In genomic region chr10:98877855-98878254, GRCm38 (mm10) we compare ENCODE assay signal across 11 mouse cellular contexts. TPM values are rescaled to one million over a fixed set of nuclear protein-coding genes. Genes with fewer than 3 reads are reported as not detected.
DNase-seq lines count a peak whose midpoint lies in the region; ATAC-seq and TF ChIP-seq lines count a peak whose summit lies in the region.
"Had no signal": no experiment of that assay in that cellular context is flagged by ENCODE, and none has a peak within 500 bp of the region (broad histone marks: within the 10 kb centered on the region; RNA-seq: fewer than 3 reads in every experiment).

No protein-coding gene starts in this region.

- H3K9me3 ChIP-seq in liver, embryonic 12.5 days (replicated peaks), result no peaks in the 10 kb centered on the region
- no peaks in the 10 kb centered on the region for H3K9me3 ChIP-seq in intestine, embryonic 15.5 days
- H3K9me3 ChIP-seq in heart, embryonic 10.5 days, result no peaks in the 10 kb centered on the region
- no peaks in the 10 kb centered on the region for H3K9me3 ChIP-seq in forebrain, embryonic 16.5 days (ENCODE audit: control insufficient read depth, low read length)

- H3K4me3 ChIP-seq in bone marrow macrophage, adult 2 months (ENCODE audit: insufficient read depth, low read length), result no peak overlapping the region
- no peak overlapping the region for H3K4me3 ChIP-seq in liver, embryonic 12.5 days
- no peak overlapping the region for H3K4me3 ChIP-seq in intestine, embryonic 15.5 days (replicated peaks)
- H3K4me3 ChIP-seq in heart, embryonic 10.5 days, result no peak overlapping the region
- H3K4me3 ChIP-seq in forebrain, embryonic 16.5 days (replicated peaks; ENCODE audit: low read length), result no peak overlapping the region

- H3K9ac ChIP-seq in liver, embryonic 12.5 days, result peak overlapping the region; percentile 31; the same call in 1 of the 2 replicates
- no peak overlapping the region for H3K9ac ChIP-seq in intestine, embryonic 15.5 days
- no peak overlapping the region for H3K9ac ChIP-seq in forebrain, embryonic 16.5 days (replicated peaks; ENCODE audit: low read depth, low read length)
- H3K9ac ChIP-seq: lung, embryonic 14.5 days had no signal

- DNase-seq in lung, postnatal 36 days, result peak; percentile 47
- DNase-seq in lung, adult 18-20 months, result no peak
- peak; percentile 76 to 77 for DNase-seq in natural killer cell, adult 2 months (ENCODE audit: low spot score in 2 of 2)
- no peak for DNase-seq in heart, embryonic 10.5 days (ENCODE audit: low spot score)
- DNase-seq: gastrocnemius, postnatal 36 days; lung, embryonic 14.5 days had no signal

- TF ChIP-seq CTCF in bone marrow macrophage, adult 2 months (IDR thresholded peaks at IDR 0.05; ENCODE audit: low read depth, low read length), result no peak

- H3K4me1 ChIP-seq in bone marrow macrophage, adult 2 months (ENCODE audit: control insufficient read depth, insufficient read depth, low read length), result peaks cover 38% of the 10 kb centered on the region
- peaks cover 39% of the 10 kb centered on the region for H3K4me1 ChIP-seq in liver, embryonic 12.5 days
- H3K4me1 ChIP-seq in intestine, embryonic 15.5 days (replicated peaks), result no peaks in the 10 kb centered on the region
- H3K4me1 ChIP-seq in heart, embryonic 10.5 days, result no peaks in the 10 kb centered on the region
- no peaks in the 10 kb centered on the region for H3K4me1 ChIP-seq in forebrain, embryonic 16.5 days (replicated peaks; ENCODE audit: control insufficient read depth, insufficient read depth, low read length)

- ATAC-seq in liver, embryonic 12.5 days, result peak; percentile 71
- ATAC-seq in intestine, embryonic 15.5 days, result no peak
- no peak for ATAC-seq in forebrain, embryonic 16.5 days
- ATAC-seq: forebrain, embryonic 14.5 days had no signal

- TF ChIP-seq POLR2A in bone marrow macrophage, adult 2 months (IDR thresholded peaks at IDR 0.05; ENCODE audit: borderline replicate concordance, low read depth, low read length), result no peak

- H3K27ac ChIP-seq in bone marrow macrophage, adult 2 months (ENCODE audit: insufficient read depth, low read depth, low read length), result peak overlapping the region; percentile 70
- H3K27ac ChIP-seq in liver, embryonic 12.5 days, result no peak overlapping the region
- H3K27ac ChIP-seq in intestine, embryonic 15.5 days, result no peak overlapping the region
- no peak overlapping the region for H3K27ac ChIP-seq in heart, embryonic 10.5 days
- H3K27ac ChIP-seq in forebrain, embryonic 16.5 days (ENCODE audit: low read length), result no peak overlapping the region

- 60% methylated on average over 3 of the region's 3 CpGs for WGBS in liver, embryonic 12.5 days (ENCODE audit: insufficient replicate concordance)
- WGBS in intestine, embryonic 15.5 days, result 86% methylated on average over 3 of the region's 3 CpGs
- 70% methylated on average over 3 of the region's 3 CpGs for WGBS in heart, embryonic 10.5 days
- 59% methylated on average over 3 of the region's 3 CpGs for WGBS in forebrain, embryonic 16.5 days

- no peak overlapping the region for H3K4me2 ChIP-seq in liver, embryonic 12.5 days
- no peak overlapping the region for H3K4me2 ChIP-seq in intestine, embryonic 15.5 days (replicated peaks)
- no peak overlapping the region for H3K4me2 ChIP-seq in forebrain, embryonic 16.5 days (ENCODE audit: low read length)
- H3K4me2 ChIP-seq: lung, embryonic 14.5 days had no signal

- no peaks in the 10 kb centered on the region for H3K27me3 ChIP-seq in liver, embryonic 12.5 days (replicated peaks)
- no peaks in the 10 kb centered on the region for H3K27me3 ChIP-seq in intestine, embryonic 15.5 days (replicated peaks)
- no peaks in the 10 kb centered on the region for H3K27me3 ChIP-seq in heart, embryonic 10.5 days (ENCODE audit: insufficient read depth, poor library complexity, severe bottlenecking)
- H3K27me3 ChIP-seq in forebrain, embryonic 16.5 days (replicated peaks; ENCODE audit: control insufficient read depth, insufficient read depth, low read length), result no peaks in the 10 kb centered on the region

- no peaks in the 10 kb centered on the region for H3K36me3 ChIP-seq in liver, embryonic 12.5 days
- H3K36me3 ChIP-seq in intestine, embryonic 15.5 days, result no peaks in the 10 kb centered on the region
- H3K36me3 ChIP-seq in heart, embryonic 10.5 days, result no peaks in the 10 kb centered on the region
- no peaks in the 10 kb centered on the region for H3K36me3 ChIP-seq in forebrain, embryonic 16.5 days (ENCODE audit: control insufficient read depth, insufficient read depth)

RNA-seq across cellular contexts. Expression of gene Atp2b1, which starts 36.4 kb away (rescaled TPM):
- polyA plus RNA-seq in bone marrow macrophage, adult 2 months (2012; ENCODE audit: insufficient read depth, insufficient read length, missing spikeins), result 252 and 272 TPM in 2 replicates
- polyA plus RNA-seq in liver, embryonic 12.5 days (2016; fragmentation: Nextera tagmentation; extraction: Ambion mirVana), result 46.9 and 48.9 TPM in 2 replicates
- polyA plus RNA-seq in intestine, embryonic 15.5 days (2015; fragmentation: Nextera tagmentation; extraction: Ambion mirVana), result 155 and 176 TPM in 2 replicates
- 106 and 129 TPM in 2 replicates for polyA plus RNA-seq in heart, embryonic 10.5 days (2016; fragmentation: Nextera tagmentation; extraction: Ambion mirVana)
- 193 and 200 TPM in 2 replicates for polyA plus RNA-seq in forebrain, embryonic 16.5 days (2015; fragmentation: Nextera tagmentation; extraction: Ambion mirVana)

Comparison
In these comparisons a context has a peak if more than half of its experiments do, and no peak if none do; other contexts are left out.
1. DNase-seq: peak in lung, postnatal 36 days (single experiment) and natural killer cell, adult 2 months (2 of 2); none in lung, adult 18-20 months (0 of 2) and heart, embryonic 10.5 days (single experiment).